Mouse (Mus musculus) embryonic fibroblast, embryonic 13.5 days (primary cell): ENCODE results near the gene Npnt.

Experiments used
- CTCF ChIP-seq: IDR thresholded peaks from 2 replicates; pipeline ENCODE4 v1.5.1; 2011; ENCODE audit warnings: mild to moderate bottlenecking, control low read depth, low read length, moderate library complexity, borderline replicate concordance; ENCODE audit not compliant: insufficient read depth
- POLR2A ChIP-seq: IDR thresholded peaks from 2 replicates; pipeline ENCODE4 v1.6.1; 2011; ENCODE audit warnings: low read depth, mild to moderate bottlenecking, control low read depth, low read length, moderate library complexity

DNA sequence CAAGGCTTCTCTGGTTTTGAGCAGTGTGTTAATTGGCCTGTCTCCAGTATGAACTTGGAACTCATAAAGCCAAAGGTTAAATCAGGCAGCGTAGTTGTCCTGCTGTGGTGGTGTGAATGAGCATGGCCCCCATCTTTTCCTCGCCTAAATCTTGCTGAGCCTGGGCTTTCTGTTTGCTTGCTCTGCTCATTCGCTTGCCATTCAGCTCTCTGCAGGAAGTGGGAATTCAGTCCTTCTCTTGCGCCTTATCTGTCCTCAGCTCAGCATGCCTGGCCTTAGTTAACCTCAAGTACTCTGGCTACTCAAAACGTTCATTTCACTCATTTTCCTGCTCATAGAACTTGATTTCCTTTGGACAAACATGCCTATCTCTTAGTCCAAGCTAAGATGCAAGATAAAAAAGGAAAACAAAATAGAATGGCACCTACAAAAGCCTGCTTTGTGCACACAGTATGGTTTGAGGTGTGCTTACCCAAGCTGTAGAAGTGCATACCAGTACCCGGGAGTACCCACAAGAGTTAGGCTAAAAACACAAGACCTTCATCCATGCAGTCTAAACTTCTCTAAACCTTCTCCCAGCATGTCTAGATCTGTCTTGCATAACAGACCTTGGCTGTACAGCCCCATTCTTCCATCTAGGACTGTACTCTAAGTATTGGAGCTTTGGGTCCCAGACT, 114.8 kb downstream of the Npnt start:
- no peak for TF ChIP-seq POLR2A
- TF ChIP-seq CTCF, result no peak
